Mouse (Mus musculus) olfactory bulb, adult 2 months (tissue): Measurements from ENCODE around the gene Scin. TPM values are rescaled to one million over a fixed set of nuclear protein-coding genes. Genes with fewer than 3 reads are reported as not detected.
"Not testable (repeated sequence)": the region's sequence is repeated elsewhere in the genome, so short reads cannot be mapped to it uniquely, and the experiment has no call there.

Experiments
- H3K27ac ChIP-seq: fragments of 200-500 bp; 2 replicates; pipeline ENCODE4 v1.5.1; 2012; ENCODE audit warnings: low read depth, low read length; ENCODE audit not compliant: insufficient read depth
- H3K4me1 ChIP-seq: fragments of 200-500 bp; 2 replicates; pipeline ENCODE4 v1.6.1; 2012; ENCODE audit warnings: low read length; ENCODE audit not compliant: control insufficient read depth, insufficient read depth
- H3K4me3 ChIP-seq: fragments of 200-500 bp; 2 replicates; pipeline ENCODE4 v1.5.1; 2012; ENCODE audit warnings: mild to moderate bottlenecking, low read depth, low read length, moderate library complexity; ENCODE audit not compliant: insufficient read depth
- CTCF ChIP-seq: fragments of 200-500 bp; IDR thresholded peaks from 2 replicates; pipeline ENCODE4 v1.5.1; 2012; ENCODE audit warnings: low read depth, mild to moderate bottlenecking, low read length, moderate library complexity; ENCODE audit not compliant: insufficient read depth
- POLR2A ChIP-seq: fragments of 200-500 bp; IDR thresholded peaks from 2 replicates; pipeline ENCODE4 v1.6.1; 2012; ENCODE audit warnings: mild to moderate bottlenecking, low read depth, low read length, moderate library complexity; ENCODE audit not compliant: insufficient read depth
- WGBS: fragments of 180-500 bp; shearing (Covaris S2); methylation state at CpG from one replicate; pipeline ENCODE4 v1.1.7; 2018; 5-methylcytosine and 5-hydroxymethylcytosine counted together
- polyA plus RNA-seq: library from polyadenylated mRNA; stranded (reverse); fragments of >200 nt; gene quantifications from 2 replicates; pipeline ENCODE4 v1.2.4, GENCODE M21; 2012; ENCODE audit warnings: low replicate concordance; ENCODE audit not compliant: missing spikeins, insufficient read depth, insufficient read length

Scin gene
- polyA plus RNA-seq, result not detected in 2 replicates

DNA sequence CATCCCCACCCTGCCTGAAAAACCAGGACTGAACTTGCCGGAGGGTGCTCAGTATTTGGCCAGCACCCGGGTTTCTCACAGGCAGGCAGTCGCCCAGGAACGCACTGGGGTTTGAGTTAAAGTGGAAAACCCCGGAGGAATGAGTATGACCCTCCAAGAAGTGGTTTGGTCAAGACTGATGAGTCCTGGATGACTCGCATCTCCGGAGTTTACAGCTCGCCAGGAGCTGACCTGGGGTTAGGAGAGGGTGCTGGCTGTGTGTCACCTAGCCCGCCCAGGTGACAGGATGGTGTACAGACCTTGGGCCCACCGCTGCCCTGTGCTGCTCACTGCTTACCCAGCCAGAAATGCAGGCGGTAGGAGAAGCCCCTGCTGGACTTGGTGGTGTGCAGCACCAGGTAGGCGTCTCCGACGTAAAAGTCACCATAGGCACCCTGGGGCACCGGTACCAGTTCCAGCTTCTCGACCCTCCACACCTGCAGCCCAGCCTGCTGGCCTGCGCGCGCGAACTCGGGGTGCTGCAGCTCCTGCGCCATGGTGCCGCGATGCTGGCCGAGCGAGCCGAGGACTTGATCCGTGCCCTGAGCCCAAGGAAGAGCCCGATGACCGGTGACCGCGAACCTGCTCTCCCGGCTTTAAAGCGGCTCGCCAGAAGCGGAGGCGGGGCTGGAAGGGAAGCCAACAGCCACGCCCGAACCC, at the start of gene Scin:
Gene Scin, minus strand, starts transcription at position 656 of the 699 bp plus-strand sequence.
- TF ChIP-seq CTCF, result no peak
- TF ChIP-seq POLR2A, result no peak
- Histone ChIP-seq H3K27ac (no peak within 1 kb of the TSS), H3K4me3 (peak within 1 kb of the TSS; percentile 8), H3K4me1 (peaks cover 8% of the 10 kb centered on the region)
- WGBS, result 3% methylated on average over 39 of the region's 39 CpGs

DNA sequence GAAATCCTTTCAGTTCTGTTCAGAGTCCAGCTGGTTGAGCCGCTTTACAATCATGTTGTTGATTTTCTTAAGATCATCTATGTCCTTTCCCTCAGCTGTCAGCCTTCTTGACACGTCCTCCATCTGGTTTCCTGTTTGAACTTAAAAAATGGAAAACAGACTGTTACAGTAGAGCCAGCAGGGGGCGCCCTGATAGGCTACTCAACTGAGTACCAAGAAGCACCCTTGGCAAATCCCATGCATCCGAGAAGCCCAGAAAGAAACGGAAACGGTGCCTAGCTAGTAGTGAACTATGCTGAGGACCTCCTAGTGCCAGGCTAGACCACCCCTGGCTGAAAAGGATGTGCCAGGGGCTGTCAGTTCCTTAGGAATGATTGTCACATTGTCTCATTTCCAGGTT, 43.1 kb upstream of the Scin start:
- Histone ChIP-seq H3K27ac (no peak overlapping the region), H3K4me1 (no peaks in the 10 kb centered on the region), H3K4me3 (no peak overlapping the region)
- TF ChIP-seq POLR2A (no peak), CTCF (no peak)
- 64% methylated on average over 6 of the region's 6 CpGs for WGBS

DNA sequence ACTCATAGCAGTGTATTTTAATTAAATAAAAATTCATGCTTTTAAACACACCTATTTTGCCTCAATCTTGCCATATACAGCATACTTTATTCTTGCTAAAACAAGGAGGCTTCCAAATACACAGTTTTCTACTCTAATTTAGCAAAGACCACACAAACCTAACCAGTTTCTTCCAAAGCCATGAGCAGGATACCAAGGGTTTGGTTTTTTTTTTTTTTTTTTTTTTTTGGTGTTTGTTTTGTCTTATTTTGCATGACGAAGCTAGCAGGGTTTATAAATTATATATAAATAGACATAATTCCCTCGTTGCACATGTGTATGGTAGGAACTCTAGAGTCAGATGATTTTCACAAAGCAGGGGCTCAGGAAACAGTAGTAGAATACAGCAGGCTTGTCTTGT, 42.1 kb upstream of the Scin start:
- WGBS, result 93% methylated on average over 2 of the region's 2 CpGs

DNA sequence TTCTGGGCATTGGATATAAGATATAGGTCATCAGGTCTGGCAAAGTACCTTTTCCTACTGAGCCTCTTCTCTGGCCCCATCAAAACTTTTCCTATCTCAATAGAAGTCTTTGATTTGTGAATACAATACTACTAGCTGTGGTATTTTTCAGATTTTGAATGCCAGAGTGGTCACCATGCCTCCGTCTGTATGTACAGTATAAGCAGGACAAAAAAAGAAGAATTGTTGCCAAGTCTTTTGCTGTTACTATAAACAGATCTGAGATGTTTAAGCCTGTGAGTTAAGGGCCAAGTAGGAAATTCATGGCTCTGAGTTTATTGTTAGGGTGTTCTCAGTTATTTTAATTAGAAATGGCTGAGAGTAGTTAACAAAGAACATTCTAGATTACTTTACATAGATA, 41.1 kb upstream of the Scin start:
- H3K4me1 ChIP-seq, H3K27ac ChIP-seq, H3K4me3 ChIP-seq: not testable (repeated sequence)
- WGBS, result 28% methylated on average over 1 of the region's 1 CpGs

More for the DNA sequence above, 42.1 kb upstream of the Scin start:
- Histone ChIP-seq H3K4me3 (no peak overlapping the region), H3K4me1 (no peaks in the 10 kb centered on the region), H3K27ac (no peak overlapping the region)
- TF ChIP-seq POLR2A, result no peak
- TF ChIP-seq CTCF, result no peak

DNA sequence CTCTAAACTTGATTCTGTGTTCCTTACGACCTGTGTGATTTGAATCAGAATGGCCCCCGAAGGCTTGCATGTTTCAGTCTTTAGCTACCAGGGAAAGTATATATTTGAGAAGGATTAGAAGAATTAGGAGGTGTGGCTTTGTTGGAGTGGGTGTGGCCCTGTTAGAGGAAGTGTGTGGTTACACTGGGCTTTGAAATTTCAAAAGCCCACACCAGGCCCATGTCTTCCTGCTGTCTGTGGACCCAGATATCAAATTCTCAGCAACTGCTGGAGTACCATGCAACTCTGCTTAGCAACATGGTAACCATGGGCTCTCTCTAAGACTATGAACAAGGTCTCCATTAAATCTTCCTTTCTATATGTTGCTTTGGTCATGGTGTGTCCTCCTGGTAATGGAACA, 37.6 kb upstream of the Scin start:
- Histone ChIP-seq H3K27ac (no peak overlapping the region), H3K4me3 (no peak overlapping the region), H3K4me1 (no peaks in the 10 kb centered on the region)
- TF ChIP-seq POLR2A (no peak), CTCF (no peak)
- WGBS, result 93% methylated on average over 2 of the region's 2 CpGs

DNA sequence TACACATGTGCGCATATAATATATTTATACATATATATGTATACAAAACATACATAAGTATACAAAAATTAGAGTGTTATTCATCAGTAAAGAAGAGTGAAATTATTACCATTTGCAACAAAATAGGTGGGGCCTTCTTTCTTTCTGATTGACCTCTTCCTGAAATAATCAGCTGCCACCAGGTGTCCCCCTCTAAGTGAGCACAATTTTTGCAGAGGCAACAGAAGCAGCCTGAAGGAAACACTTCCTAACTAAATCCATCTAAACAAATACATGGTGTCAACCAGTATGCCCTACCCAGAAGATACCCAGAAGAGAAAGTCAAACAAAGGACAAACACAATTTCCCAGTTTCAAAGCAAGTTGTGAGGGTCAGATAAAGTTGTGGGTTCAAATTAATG, 35.6 kb upstream of the Scin start:
- no peaks in the 10 kb centered on the region for H3K4me1 ChIP-seq
- TF ChIP-seq CTCF (no peak), POLR2A (no peak)
- WGBS, result 100% methylated on average over 1 of the region's 1 CpGs
- H3K4me3 ChIP-seq, result no peak overlapping the region
- H3K27ac ChIP-seq, result no peak overlapping the region

DNA sequence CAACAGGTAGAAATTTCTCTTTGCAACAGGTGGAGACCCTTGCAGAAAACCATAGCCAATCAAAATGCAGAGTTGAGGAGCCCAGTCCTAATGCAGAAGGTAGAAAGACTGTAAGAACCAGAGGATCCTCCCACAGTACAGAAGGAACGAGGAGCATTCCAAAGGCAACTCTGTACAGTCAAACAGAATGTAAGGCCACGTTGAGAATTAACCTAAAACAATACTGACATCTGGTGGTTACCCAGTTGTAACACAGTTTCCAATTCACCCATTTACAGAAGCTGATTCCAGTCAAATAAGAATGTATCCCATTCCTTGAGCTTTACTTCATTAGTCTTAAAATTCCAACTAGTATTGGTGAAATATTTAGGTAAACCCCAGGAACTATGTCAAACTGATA, 30.6 kb upstream of the Scin start:
- TF ChIP-seq POLR2A, result no peak
- Histone ChIP-seq H3K27ac (no peak overlapping the region), H3K4me3 (no peak overlapping the region), H3K4me1 (no peaks in the 10 kb centered on the region)
- 3% methylated on average over 2 of the region's 2 CpGs for WGBS

DNA sequence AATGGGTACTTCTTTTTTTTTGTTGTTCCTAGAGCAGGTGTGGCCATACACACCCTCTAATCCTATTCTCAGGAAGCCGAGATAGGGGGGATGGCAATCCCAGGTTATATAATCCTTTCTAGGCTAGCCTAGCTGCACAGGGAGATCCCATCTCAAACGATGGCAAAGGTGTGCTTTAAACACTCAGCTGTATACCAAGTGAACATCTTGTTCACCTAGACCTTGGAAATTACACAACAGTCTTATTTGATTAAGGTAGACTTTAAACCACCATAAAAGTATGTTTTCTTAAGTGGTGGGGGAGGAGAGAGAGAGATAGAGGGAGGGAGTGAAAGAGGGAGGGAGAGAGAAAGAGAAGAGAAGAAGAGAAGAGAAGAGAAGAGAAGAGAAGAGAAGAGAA, 26.7 kb upstream of the Scin start:
- no peak overlapping the region for H3K4me3 ChIP-seq
- H3K27ac ChIP-seq, result no peak overlapping the region
- WGBS, result 83% methylated on average over 2 of the region's 2 CpGs
- H3K4me1 ChIP-seq, result no peaks in the 10 kb centered on the region
- TF ChIP-seq POLR2A, result no peak
- no peak for TF ChIP-seq CTCF

DNA sequence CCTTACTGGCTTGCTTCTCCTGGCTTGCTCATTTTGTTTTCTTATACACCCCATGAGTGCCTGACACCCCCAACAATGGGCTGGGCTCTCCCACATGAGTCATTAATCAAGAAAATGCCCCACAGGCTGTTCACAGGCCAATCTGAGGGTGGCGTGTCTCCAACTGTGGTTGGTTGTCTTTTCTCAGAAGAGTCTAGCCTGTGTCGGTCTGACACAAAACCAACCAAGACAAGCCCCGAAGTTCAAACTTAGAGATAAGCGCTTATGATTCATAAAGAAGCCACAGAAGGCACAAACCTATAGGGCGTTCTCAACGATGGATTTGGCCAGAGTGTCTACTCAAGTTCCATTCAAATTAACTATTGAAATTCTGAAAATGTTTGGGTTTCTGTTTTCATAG, 20.2 kb upstream of the Scin start:
- Histone ChIP-seq H3K27ac (no peak overlapping the region), H3K4me3 (no peak overlapping the region), H3K4me1 (no peaks in the 10 kb centered on the region)
- no peak for TF ChIP-seq POLR2A
- no peak for TF ChIP-seq CTCF
- WGBS, result 95% methylated on average over 6 of the region's 6 CpGs
